Comparison of ENCODE assay signal across 9 mouse cellular contexts in the genomic region with DNA sequence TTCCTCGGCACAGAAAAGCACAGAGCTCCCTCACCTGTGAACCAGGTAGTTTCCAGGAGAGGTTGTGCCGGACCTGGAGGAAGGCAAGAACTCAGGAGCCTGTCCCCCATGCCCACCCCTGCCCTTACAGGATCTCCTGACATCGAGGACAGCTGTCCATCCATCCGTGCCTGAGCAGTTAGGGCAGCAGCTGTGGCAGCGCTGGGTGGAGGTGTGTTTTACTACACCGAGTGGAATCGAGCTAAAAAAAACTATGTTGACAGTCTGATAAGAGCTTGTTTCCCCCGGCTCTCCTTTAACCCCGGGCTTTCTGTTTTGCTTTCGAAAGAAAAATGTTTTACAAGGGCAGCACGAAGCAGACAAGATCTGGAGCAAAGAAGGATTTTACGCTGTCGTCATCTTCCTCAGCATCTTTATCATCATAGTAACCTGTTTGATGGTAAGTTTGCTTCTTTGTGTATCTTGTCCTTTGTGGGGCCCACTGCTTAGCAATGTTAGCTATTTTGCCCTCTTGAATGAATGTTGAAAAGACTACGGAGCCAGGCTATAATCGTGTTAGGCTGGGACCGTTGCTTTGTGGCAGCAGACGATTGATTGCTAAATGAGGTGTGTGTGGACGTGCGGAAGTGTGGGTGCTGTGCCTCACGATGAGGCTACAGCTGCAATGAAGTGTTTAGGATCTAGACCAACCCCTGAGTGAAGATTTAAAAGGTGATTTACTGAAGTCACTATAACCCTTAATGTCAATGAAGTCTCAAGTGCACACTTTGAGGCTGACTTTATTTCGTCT.
DNase-seq lines count a peak whose midpoint lies in the region; ATAC-seq and TF ChIP-seq lines count a peak whose summit lies in the region.
"Had no signal": no experiment of that assay in that cellular context is flagged by ENCODE, and none has a peak within 500 bp of the region (broad histone marks: within the 10 kb centered on the region; RNA-seq: fewer than 3 reads in every experiment).

No protein-coding gene starts in this region.

- 46% methylated on average over 21 of the region's 21 CpGs for WGBS in forebrain, embryonic 12.5 days
- 62% methylated on average over 21 of the region's 21 CpGs for WGBS in forebrain, embryonic 10.5 days
- WGBS in spleen, adult 2 months = 14% methylated on average over 21 of the region's 21 CpGs

- no peak overlapping the region for H3K4me3 ChIP-seq in forebrain, embryonic 12.5 days (replicated peaks)
- no peak overlapping the region for H3K4me3 ChIP-seq in forebrain, embryonic 10.5 days
- H3K4me3 ChIP-seq in spleen, adult 2 months (ENCODE audit: extremely low read depth, insufficient read depth, insufficient read length) = peak overlapping the region; percentile 3; the same call in 1 of the 2 replicates
- H3K4me3 ChIP-seq: myocyte had no signal

- ATAC-seq in forebrain, embryonic 12.5 days (ENCODE audit: low FRiP score) = peak; percentile 41; the same call in 1 of the 2 replicates
- ATAC-seq in megakaryocyte, adult 5-6 weeks (ENCODE audit: poor library complexity, severe bottlenecking) = peak; percentile 64

- H3K27ac ChIP-seq in forebrain, embryonic 12.5 days = no peak overlapping the region
- H3K27ac ChIP-seq in forebrain, embryonic 10.5 days = no peak overlapping the region
- no peak overlapping the region for H3K27ac ChIP-seq in spleen, adult 2 months (ENCODE audit: insufficient read depth, low read length)

- TF ChIP-seq POLR2A in spleen, adult 2 months (IDR thresholded peaks at IDR 0.05; ENCODE audit: low read depth, low read length) = no peak

- no peak overlapping the region for H3K9ac ChIP-seq in forebrain, embryonic 12.5 days

- H3K27me3 ChIP-seq in forebrain, embryonic 12.5 days = 0 out of 2 replicates have a peak, but pooled peaks cover 3% of the 10 kb centered on the region
- no peaks in the 10 kb centered on the region for H3K27me3 ChIP-seq in forebrain, embryonic 10.5 days (ENCODE audit: poor library complexity, severe bottlenecking)
- H3K27me3 ChIP-seq in spleen, adult 2 months (ENCODE audit: control insufficient read depth, insufficient read depth, low read length) = no peaks in the 10 kb centered on the region

- no peak for DNase-seq in forebrain, embryonic 10.5 days (ENCODE audit: extremely low spot score, low spot score)
- no peak for DNase-seq in spleen, adult 2 months (ENCODE audit: low read depth in 1 of 2, low spot score in 2 of 2)
- no peak for DNase-seq in spleen, postnatal 10 days (ENCODE audit: low spot score in 2 of 2)
- DNase-seq in adrenal gland, postnatal 36 days = no peak
- no peak for DNase-seq in thymus, adult 18-20 months
- DNase-seq in layer of hippocampus, postnatal 25 days (ENCODE audit: extremely low spot score in 1 of 2, low spot score in 1 of 2) = no peak

- H3K9me3 ChIP-seq in forebrain, embryonic 12.5 days = no peaks in the 10 kb centered on the region
- no peaks in the 10 kb centered on the region for H3K9me3 ChIP-seq in forebrain, embryonic 10.5 days

- H3K36me3 ChIP-seq in forebrain, embryonic 12.5 days (replicated peaks) = no peaks in the 10 kb centered on the region
- no peaks in the 10 kb centered on the region for H3K36me3 ChIP-seq in forebrain, embryonic 10.5 days (replicated peaks)
- H3K36me3 ChIP-seq in spleen, adult 2 months (ENCODE audit: control insufficient read depth, insufficient read depth, low read length) = no peaks in the 10 kb centered on the region

- H3K4me2 ChIP-seq in forebrain, embryonic 12.5 days = peak overlapping the region; percentile 25

- peaks cover 12% of the 10 kb centered on the region for H3K4me1 ChIP-seq in forebrain, embryonic 12.5 days
- peaks cover 27% of the 10 kb centered on the region for H3K4me1 ChIP-seq in forebrain, embryonic 10.5 days
- H3K4me1 ChIP-seq in spleen, adult 2 months (ENCODE audit: control insufficient read depth, insufficient read depth, insufficient read length) = no peaks in the 10 kb centered on the region

- TF ChIP-seq CTCF in spleen, adult 2 months (IDR thresholded peaks at IDR 0.05; ENCODE audit: extremely low read depth, insufficient read depth, insufficient read length, insufficient replicate concordance) = no peak
